Mouse (Mus musculus) cortical plate, adult 2 months (tissue): ENCODE results near the gene Car6.

Experiments used
- CTCF ChIP-seq: fragments of 200-500 bp; IDR thresholded peaks from 2 replicates; pipeline ENCODE4 v1.5.1; 2011; ENCODE audit warnings: mild to moderate bottlenecking, control low read depth, low read length; ENCODE audit not compliant: insufficient read depth; ENCODE audit errors: extremely low read depth
- POLR2A ChIP-seq: fragments of 200-500 bp; IDR thresholded peaks from 2 replicates; pipeline ENCODE4 v1.6.1; 2011; ENCODE audit warnings: mild to moderate bottlenecking, low read length, control low read depth; ENCODE audit not compliant: insufficient read depth; ENCODE audit errors: extremely low read depth

GRCm38 (mm10) chr4:150242745-150243144, 41.6 kb upstream of the Car6 start:
- TF ChIP-seq CTCF, result no peak
- TF ChIP-seq POLR2A, result no peak
